Mouse (Mus musculus) testis, adult 2 months (tissue): ENCODE measurements around the gene Lrp3. TPM values are rescaled to one million over a fixed set of nuclear protein-coding genes. Genes with fewer than 3 reads are reported as not detected.

ENCODE experiments used
- H3K27ac ChIP-seq: fragments of 200-500 bp; 2 replicates; pipeline ENCODE4 v1.5.1; 2012; ENCODE audit warnings: low read depth, low read length; ENCODE audit not compliant: control insufficient read depth, insufficient read depth
- H3K27me3 ChIP-seq: fragments of 200-500 bp; 2 replicates; pipeline ENCODE4 v1.6.1; 2012; ENCODE audit warnings: mild to moderate bottlenecking, low read length, moderate library complexity; ENCODE audit not compliant: control insufficient read depth, insufficient read depth
- H3K36me3 ChIP-seq: fragments of 200-500 bp; 2 replicates; pipeline ENCODE4 v1.6.1; 2012; ENCODE audit warnings: mild to moderate bottlenecking, low read length; ENCODE audit not compliant: control insufficient read depth, insufficient read depth
- H3K4me1 ChIP-seq: fragments of 200-500 bp; 2 replicates; pipeline ENCODE4 v1.6.1; 2012; ENCODE audit warnings: low read length; ENCODE audit not compliant: control insufficient read depth, insufficient read depth
- H3K4me3 ChIP-seq: fragments of 200-500 bp; 2 replicates; pipeline ENCODE4 v1.5.1; 2012; ENCODE audit warnings: low read depth, mild to moderate bottlenecking, low read length, moderate library complexity, mixed read lengths; ENCODE audit not compliant: control insufficient read depth
- CTCF ChIP-seq: fragments of 200-500 bp; IDR thresholded peaks from 2 replicates; pipeline ENCODE4 v1.5.1; 2012; ENCODE audit warnings: low read depth, mild to moderate bottlenecking, inconsistent platforms, low read length, moderate library complexity; ENCODE audit not compliant: control insufficient read depth, insufficient read depth, insufficient replicate concordance
- POLR2A ChIP-seq: fragments of 200-500 bp; IDR thresholded peaks from 2 replicates; pipeline ENCODE4 v1.6.1; 2012; ENCODE audit warnings: low read depth, mild to moderate bottlenecking, inconsistent platforms, low read length, moderate library complexity; ENCODE audit not compliant: control insufficient read depth
- polyA plus RNA-seq: library from polyadenylated mRNA; depleted of rRNA; stranded (reverse); fragments of >200 nt; gene quantifications from 2 replicates; pipeline ENCODE4 v1.2.3, GENCODE M21; 2012

Gene Lrp3
- polyA plus RNA-seq, 1 experiment: 0.70 TPM

GRCm38 (mm10) chr7:35167925-35168324, 47.4 kb downstream of the Lrp3 start:
- TF ChIP-seq CTCF (no peak), POLR2A (no peak)
- H3K27me3 ChIP-seq: no peaks in the 10 kb centered on the region
- H3K27ac ChIP-seq: no peak overlapping the region

GRCm38 (mm10) chr7:35166988-35167387, 48.3 kb downstream of the Lrp3 start:
- Histone ChIP-seq H3K4me1 (0 out of 2 replicates have a peak, but pooled peaks cover 2% of the 10 kb centered on the region), H3K27ac (no peak overlapping the region), H3K27me3 (no peaks in the 10 kb centered on the region), H3K36me3 (no peaks in the 10 kb centered on the region), H3K4me3 (no peak overlapping the region)
- TF ChIP-seq CTCF (no peak), POLR2A (no peak)

More at GRCm38 (mm10) chr7:35167925-35168324, 47.4 kb downstream of the Lrp3 start:
- Histone ChIP-seq H3K36me3 (no peaks in the 10 kb centered on the region), H3K4me1 (0 out of 2 replicates have a peak, but pooled peaks cover 2% of the 10 kb centered on the region), H3K4me3 (no peak overlapping the region)

- Histone ChIP-seq H3K27ac (no peak overlapping the region), H3K36me3 (no peaks in the 10 kb centered on the region), H3K27me3 (no peaks in the 10 kb centered on the region), H3K4me3 (no peak overlapping the region), H3K4me1 (no peaks in the 10 kb centered on the region)
- TF ChIP-seq POLR2A (no peak), CTCF (no peak)
Observed at GRCm38 (mm10) chr7:35164131-35164530, 51.2 kb downstream of the Lrp3 start.

GRCm38 (mm10) chr7:35163600-35163999, 51.7 kb downstream of the Lrp3 start:
- no peaks in the 10 kb centered on the region for H3K27me3 ChIP-seq
- no peaks in the 10 kb centered on the region for H3K4me1 ChIP-seq
- H3K27ac ChIP-seq: no peak overlapping the region
- no peak overlapping the region for H3K4me3 ChIP-seq
- no peaks in the 10 kb centered on the region for H3K36me3 ChIP-seq
- TF ChIP-seq CTCF (no peak), POLR2A (no peak)

GRCm38 (mm10) chr7:35162443-35162842, 52.9 kb downstream of the Lrp3 start:
- Histone ChIP-seq H3K27ac (no peak overlapping the region), H3K4me1 (no peaks in the 10 kb centered on the region), H3K27me3 (no peaks in the 10 kb centered on the region), H3K4me3 (no peak overlapping the region), H3K36me3 (no peaks in the 10 kb centered on the region)
- TF ChIP-seq CTCF: no peak
- no peak for TF ChIP-seq POLR2A

- Histone ChIP-seq H3K4me3 (peak overlapping the region; percentile 4), H3K36me3 (no peaks in the 10 kb centered on the region), H3K27ac (no peak overlapping the region), H3K4me1 (no peaks in the 10 kb centered on the region; the same call in 1 of the 2 replicates), H3K27me3 (no peaks in the 10 kb centered on the region)
- TF ChIP-seq POLR2A (no peak), CTCF (no peak)
Observed at GRCm38 (mm10) chr7:35157512-35157911, 57.8 kb downstream of the Lrp3 start.

- no peaks in the 10 kb centered on the region for H3K27me3 ChIP-seq
- H3K27ac ChIP-seq: no peak overlapping the region
- no peaks in the 10 kb centered on the region for H3K36me3 ChIP-seq
- TF ChIP-seq POLR2A (peak; percentile 63; the same call in 1 of the 2 replicates), CTCF (no peak)
- H3K4me1 ChIP-seq: no peaks in the 10 kb centered on the region; the same call in 1 of the 2 replicates
- peak overlapping the region; percentile 2 for H3K4me3 ChIP-seq
Observed at GRCm38 (mm10) chr7:35156561-35157477, 58.5 kb downstream of the Lrp3 start.
